8 mouse cellular contexts compared by ENCODE assay signal in the genomic region with DNA sequence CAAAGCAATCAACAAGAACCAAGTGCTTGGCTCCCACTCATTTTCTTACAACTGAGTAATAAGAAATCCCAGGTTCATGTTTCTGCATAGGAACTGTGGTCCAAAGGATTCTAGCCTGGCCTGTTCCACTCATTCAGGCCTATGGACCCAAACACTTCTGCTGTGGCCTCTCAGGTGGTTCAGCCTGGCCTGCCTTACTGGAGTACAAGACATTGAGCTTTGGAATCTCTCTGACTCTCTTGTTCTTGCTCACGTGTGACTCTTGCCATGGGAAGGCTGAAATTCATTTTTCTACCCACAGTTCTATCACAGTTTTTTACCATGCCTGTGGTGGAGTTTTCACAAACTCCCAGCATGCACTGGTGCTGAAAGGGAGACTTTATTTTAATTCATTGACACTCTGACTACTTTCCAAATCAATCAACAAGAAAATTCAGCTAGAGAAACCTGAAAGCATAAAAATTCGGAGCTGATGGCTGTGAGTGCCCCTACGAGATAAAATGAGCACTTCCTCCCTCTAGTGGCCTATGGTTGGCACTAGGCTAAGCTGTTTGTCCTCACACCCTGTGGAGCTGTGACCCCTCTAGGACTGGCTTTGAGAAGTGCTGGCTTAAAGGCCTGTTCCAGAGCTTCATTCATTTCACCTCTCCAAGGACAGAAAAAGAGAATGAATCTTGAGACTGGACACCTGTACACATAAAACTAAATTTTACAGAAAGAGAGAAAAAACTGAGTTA. TPM values are rescaled to one million over a fixed set of nuclear protein-coding genes. Genes with fewer than 3 reads are reported as not detected.
DNase-seq lines count a peak whose midpoint lies in the region; ATAC-seq and TF ChIP-seq lines count a peak whose summit lies in the region.
"Had no signal": no experiment of that assay in that cellular context is flagged by ENCODE, and none has a peak within 500 bp of the region (broad histone marks: within the 10 kb centered on the region; RNA-seq: fewer than 3 reads in every experiment).

No protein-coding gene starts in this region.

- H3K9ac ChIP-seq in kidney, embryonic 16.5 days (replicated peaks; ENCODE audit: low read length), result no peak overlapping the region
- H3K9ac ChIP-seq in liver, embryonic 14.5 days (replicated peaks), result no peak overlapping the region
- H3K9ac ChIP-seq in stomach, embryonic 16.5 days (ENCODE audit: low read length), result no peak overlapping the region
- H3K9ac ChIP-seq: neural tube, embryonic 13.5 days had no signal

- no peaks in the 10 kb centered on the region for H3K9me3 ChIP-seq in kidney, embryonic 16.5 days (ENCODE audit: low read length)
- H3K9me3 ChIP-seq in liver, embryonic 14.5 days (ENCODE audit: control insufficient read depth, low read length), result no peaks in the 10 kb centered on the region
- H3K9me3 ChIP-seq in stomach, embryonic 16.5 days (replicated peaks; ENCODE audit: control insufficient read depth, low read length), result no peaks in the 10 kb centered on the region
- H3K9me3 ChIP-seq: neural tube, embryonic 13.5 days had no signal

- no peaks in the 10 kb centered on the region for H3K4me1 ChIP-seq in kidney, embryonic 16.5 days (ENCODE audit: insufficient read depth, low read length)
- H3K4me1 ChIP-seq in liver, embryonic 14.5 days (replicated peaks; ENCODE audit: control insufficient read depth in 2 of 2, insufficient read depth in 2 of 2, low read length in 1 of 2), result peaks cover 0 to 9% of the 10 kb centered on the region in 2 experiments; a peak in 3 of 4 replicates
- no peaks in the 10 kb centered on the region for H3K4me1 ChIP-seq in stomach, embryonic 16.5 days (ENCODE audit: control insufficient read depth, insufficient read depth, low read length)
- H3K4me1 ChIP-seq: neural tube, embryonic 13.5 days had no signal

- no peak overlapping the region for H3K4me2 ChIP-seq in kidney, embryonic 16.5 days (replicated peaks; ENCODE audit: low read depth, low read length)
- no peak overlapping the region for H3K4me2 ChIP-seq in liver, embryonic 14.5 days (ENCODE audit: low read depth)
- no peak overlapping the region for H3K4me2 ChIP-seq in stomach, embryonic 16.5 days (ENCODE audit: low read depth, low read length)
- H3K4me2 ChIP-seq: neural tube, embryonic 13.5 days had no signal

- peak; percentile 89 for TF ChIP-seq CTCF in liver, embryonic 14.5 days (IDR thresholded peaks at IDR 0.05; ENCODE audit: low read depth)

- H3K4me3 ChIP-seq in kidney, embryonic 16.5 days (ENCODE audit: low read length), result no peak overlapping the region
- no peak overlapping the region for H3K4me3 ChIP-seq in liver, embryonic 14.5 days (ENCODE audit: insufficient read depth in 1 of 2, low read depth in 2 of 2, low read length in 2 of 2)
- H3K4me3 ChIP-seq in stomach, embryonic 16.5 days (replicated peaks; ENCODE audit: low read length), result no peak overlapping the region
- H3K4me3 ChIP-seq: neural tube, embryonic 13.5 days had no signal

- TF ChIP-seq EP300 in liver, embryonic 14.5 days (IDR thresholded peaks at IDR 0.05; ENCODE audit: low read depth), result no peak; the same call in 1 of the 2 replicates

- no peak overlapping the region for H3K27ac ChIP-seq in kidney, embryonic 16.5 days (ENCODE audit: low read length)
- H3K27ac ChIP-seq in liver, embryonic 14.5 days, result no peak overlapping the region
- H3K27ac ChIP-seq in stomach, embryonic 16.5 days (ENCODE audit: low read length), result no peak overlapping the region
- H3K27ac ChIP-seq: neural tube, embryonic 13.5 days had no signal

- H3K36me3 ChIP-seq in kidney, embryonic 16.5 days (ENCODE audit: insufficient read depth, low read length), result no peaks in the 10 kb centered on the region
- no peaks in the 10 kb centered on the region for H3K36me3 ChIP-seq in liver, embryonic 14.5 days (replicated peaks; ENCODE audit: control insufficient read depth, insufficient read depth, low read depth)
- no peaks in the 10 kb centered on the region for H3K36me3 ChIP-seq in stomach, embryonic 16.5 days (ENCODE audit: control insufficient read depth, insufficient read depth, low read length)
- H3K36me3 ChIP-seq: neural tube, embryonic 13.5 days had no signal

- 27% methylated on average over 3 of the region's 3 CpGs for WGBS in kidney, embryonic 16.5 days
- WGBS in liver, embryonic 14.5 days (ENCODE audit: insufficient replicate concordance), result 24% methylated on average over 3 of the region's 3 CpGs
- WGBS in stomach, embryonic 16.5 days, result 30% methylated on average over 3 of the region's 3 CpGs

- peak; percentile 52 to 53 for DNase-seq in right cerebral cortex, adult 2 months (ENCODE audit: low spot score in 2 of 2)
- no peak for DNase-seq in right cerebral cortex, postnatal 14 days
- DNase-seq in ZHBTc4 (ENCODE audit: low read depth, low spot score), result peak; percentile 57
- peak in 2 of 3 experiments; percentile 51 to 61 for DNase-seq in liver, embryonic 14.5 days (ENCODE audit: low read depth in 3 of 3, low spot score in 3 of 3)

- no peaks in the 10 kb centered on the region for H3K27me3 ChIP-seq in kidney, embryonic 16.5 days (ENCODE audit: insufficient read depth, low read length)
- no peaks in the 10 kb centered on the region for H3K27me3 ChIP-seq in liver, embryonic 14.5 days (ENCODE audit: control insufficient read depth, insufficient read depth, low read length)
- no peaks in the 10 kb centered on the region for H3K27me3 ChIP-seq in stomach, embryonic 16.5 days (ENCODE audit: control insufficient read depth, insufficient read depth, low read length)
- H3K27me3 ChIP-seq: neural tube, embryonic 13.5 days had no signal

- ATAC-seq in erythroid progenitor cell, adult 5-6 weeks (replicated peaks; ENCODE audit: low FRiP score, poor library complexity, severe bottlenecking), result peak; percentile 91
- ATAC-seq in kidney, embryonic 16.5 days (ENCODE audit: low FRiP score, low TSS enrichment), result peak; percentile 76; the same call in 1 of the 2 replicates
- ATAC-seq in liver, embryonic 14.5 days (ENCODE audit: insufficient read depth), result peak; percentile 78
- ATAC-seq in stomach, embryonic 16.5 days (ENCODE audit: insufficient read depth, low FRiP score), result peak; percentile 62; the same call in 1 of the 2 replicates

RNA-seq across cellular contexts. Expression of gene Mrvi1, which starts 52.0 kb away (rescaled TPM):
- 1.3 and 1.8 TPM in 2 replicates for total RNA-seq in erythroid progenitor cell, adult 5-6 weeks (2015; ENCODE audit: low replicate concordance)
- under 0.01 and 0.23 TPM in 2 replicates for total RNA-seq in erythroid progenitor cell, adult 5-6 weeks (2017; ENCODE audit: low replicate concordance)
- 13.3 and 15.9 TPM in 2 replicates for polyA plus RNA-seq in kidney, embryonic 16.5 days (2015; fragmentation: Nextera tagmentation; extraction: Ambion mirVana)
- 3.7 TPM in 2 replicates for polyA plus RNA-seq in liver, embryonic 14.5 days (2012; rRNA removed)
- 4.7 and 5.5 TPM in 2 replicates for polyA plus RNA-seq in liver, embryonic 14.5 days (2014; fragmentation: Nextera tagmentation; extraction: Ambion mirVana)
- 23.1 and 26.5 TPM in 2 replicates for polyA plus RNA-seq in stomach, embryonic 16.5 days (2015; fragmentation: Nextera tagmentation; extraction: Ambion mirVana)
